Mouse (Mus musculus): ENCODE measurements at regions not wholly inside any gene's neighbourhood (a gene's known extent, or its start where the extent isn't known, plus 50 kb on each side); places are given as distances from the start of the nearest gene placed in this dataset.

DNA sequence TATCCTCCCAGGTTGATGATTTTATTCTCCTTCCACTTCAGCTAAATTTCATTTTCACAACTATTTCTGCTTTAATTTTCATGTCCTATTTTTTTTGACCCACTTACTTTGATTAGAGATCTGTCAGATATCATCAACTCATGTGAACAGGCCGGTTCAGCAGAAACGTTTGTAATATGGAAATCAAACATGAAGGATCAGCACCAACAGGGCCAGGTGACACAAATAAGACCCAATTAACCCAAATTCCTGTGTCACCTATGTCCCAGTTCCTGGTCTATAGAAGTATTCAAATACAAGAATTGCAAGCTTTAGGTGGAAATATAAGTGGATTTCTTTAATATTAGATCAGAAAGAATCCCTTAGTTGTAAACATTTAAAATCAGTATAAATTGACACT lies 332.7 kb downstream of the 1700017N19Rik start:
- DNase-seq, result no peak

GRCm38 (mm10) chr10:100927086-100927485 lies 336.8 kb downstream of the 1700017N19Rik start:
- DNase-seq, result no peak

- no peak for DNase-seq
Measured at GRCm38 (mm10) chr10:100931739-100932138, 341.5 kb downstream of the 1700017N19Rik start.

DNA sequence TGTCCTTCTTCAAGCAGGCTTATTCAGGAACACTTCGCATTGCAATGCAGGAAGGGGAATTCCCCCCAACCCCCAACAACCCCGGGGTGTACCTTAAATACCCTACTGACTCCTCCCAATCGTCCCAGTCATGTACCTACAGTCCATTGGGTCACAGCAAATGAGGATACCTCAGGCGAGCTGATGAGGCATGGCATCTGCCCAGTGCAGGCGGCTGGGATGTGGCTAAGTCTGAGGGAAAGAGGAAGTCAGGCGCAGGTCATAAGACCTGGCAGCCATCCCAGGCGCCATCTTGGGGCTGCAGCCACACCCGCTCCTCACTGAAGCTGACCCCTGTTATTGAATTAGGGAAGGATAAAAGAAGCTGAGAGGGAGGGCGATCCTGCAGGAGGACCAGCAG lies 368.1 kb downstream of the 1700017N19Rik start:
- no peak for DNase-seq

GRCm38 (mm10) chr10:101003469-101003868 lies 413.2 kb downstream of the 1700017N19Rik start:
- no peak for DNase-seq

GRCm38 (mm10) chr10:101004687-101005086 lies 414.4 kb downstream of the 1700017N19Rik start:
- no peak for DNase-seq

- no peak for DNase-seq
Measured at GRCm38 (mm10) chr10:101015416-101015815, 425.1 kb downstream of the 1700017N19Rik start.

GRCm38 (mm10) chr10:101038630-101039029 lies 448.3 kb downstream of the 1700017N19Rik start:
- DNase-seq, result no peak

DNA sequence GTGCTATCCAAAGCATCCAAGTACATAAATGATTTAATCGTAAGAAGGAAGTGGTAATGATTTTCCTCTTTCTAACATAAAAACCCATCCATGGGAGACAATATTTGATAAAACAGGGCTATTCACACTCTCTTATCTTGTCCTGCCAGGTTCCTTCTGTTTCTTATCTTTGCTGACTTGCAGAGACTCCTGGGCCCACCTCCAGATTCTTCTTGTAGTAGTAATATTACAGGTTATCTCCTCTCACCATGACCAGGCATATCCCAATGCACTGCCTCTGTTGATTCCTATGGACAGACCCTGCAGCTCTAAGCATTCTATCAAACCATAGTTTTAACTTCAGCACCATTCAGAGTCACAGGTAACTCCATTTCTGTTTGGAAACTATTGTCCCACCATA lies 448.8 kb downstream of the 1700017N19Rik start:
- no peak for DNase-seq
